Mouse (Mus musculus) heart, adult 2 months (tissue): ENCODE results near the gene Hps3.

Experiments
- CTCF ChIP-seq: fragments of 200-600 bp; IDR thresholded peaks from 2 replicates; pipeline ENCODE4 v1.8.1; 2022; ENCODE audit warnings: antibody characterized with exemption, mild to moderate bottlenecking, moderate library complexity
- EP300 ChIP-seq: fragments of 200-500 bp; IDR thresholded peaks from 2 replicates; pipeline ENCODE4 v1.6.1; 2011; ENCODE audit warnings: low read depth, low read length, control low read depth; ENCODE audit not compliant: insufficient read depth

DNA sequence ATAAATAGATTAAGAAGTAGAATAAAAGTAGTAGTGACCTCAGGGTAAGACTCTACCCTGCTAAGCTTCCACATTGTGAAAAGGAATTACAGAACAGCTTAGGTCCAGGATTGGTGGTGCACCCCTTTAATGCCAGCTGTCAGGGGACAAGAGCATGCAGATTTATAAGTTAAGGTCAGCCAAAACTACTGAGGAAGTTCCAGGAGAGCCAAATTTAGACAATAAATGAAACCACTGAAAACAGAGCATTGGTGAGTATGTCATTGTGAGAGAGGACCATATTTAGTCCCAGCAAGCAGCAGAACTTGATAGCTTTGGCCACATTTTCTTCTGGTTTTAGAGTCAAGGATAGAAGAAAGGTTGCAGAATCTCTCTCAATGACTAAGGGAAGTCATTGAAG lies 86.6 kb downstream of the Hps3 start:
- TF ChIP-seq EP300 (no peak), CTCF (no peak)
